Mouse (Mus musculus): ENCODE results near the gene Tcp11x2. TPM values are rescaled to one million over a fixed set of nuclear protein-coding genes. Genes with fewer than 3 reads are reported as not detected.

Tcp11x2 gene
- total RNA-seq (2018; cell fraction: chromatin; rRNA removed) = not detected
- under 1 TPM in 1 of 26 experiments, not detected in 25; 0.11 TPM for total RNA-seq (2018; cell fraction: cytosol; rRNA removed)
- not detected for total RNA-seq (2018; cell fraction: nucleus; rRNA removed)
- not detected in 3 replicates for polyA plus RNA-seq (2018)

DNA sequence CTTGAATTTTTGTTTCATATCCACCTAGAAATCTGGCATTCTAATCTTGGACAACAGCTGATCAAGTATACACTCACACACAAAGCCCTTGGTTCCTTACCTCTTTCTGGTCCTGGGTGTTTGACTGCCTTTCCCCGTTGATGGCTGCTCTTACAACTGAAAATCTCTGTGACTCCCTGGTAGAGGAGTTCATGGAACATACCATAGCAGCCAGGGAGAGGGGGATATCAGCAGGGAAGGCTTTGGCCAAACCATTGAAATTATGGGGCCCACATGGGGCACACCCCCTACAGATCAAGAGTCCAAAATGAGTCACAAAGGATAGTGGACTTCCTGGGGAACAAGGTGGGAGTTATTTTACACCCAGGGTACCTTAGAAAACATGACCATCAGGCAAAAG is at the start of gene Tcp11x2:
Gene Tcp11x2, minus strand, starts transcription at position 158 of the 400 bp plus-strand sequence.
- Histone ChIP-seq H3K4me3 (ENCODE audit: inconsistent target) (no peak within 1 kb of the TSS), H3K79me2 (ENCODE audit: inconsistent target) (no peaks in the 10 kb centered on the region), H3K36me3 (ENCODE audit: inconsistent target) (no peaks in the 10 kb centered on the region), H3K27ac (no peak within 1 kb of the TSS)
- WGBS (ENCODE audit: missing documents) = no CpG with 5 or more reads among the region's 1 CpGs

GRCm38 (mm10) chrX:135743056-135743355 is 49.4 kb upstream of the Tcp11x2 start:
- WGBS (ENCODE audit: missing documents) = 24% methylated on average over 6 of the region's 7 CpGs
- H3K4me3 ChIP-seq (ENCODE audit: inconsistent target) = peak overlapping the region; percentile 83
- peaks cover 11% of the 10 kb centered on the region; the same call in 1 of the 2 replicates for H3K79me2 ChIP-seq (ENCODE audit: inconsistent target)
- H3K27ac ChIP-seq = peak overlapping the region; percentile 22
- no peaks in the 10 kb centered on the region for H3K36me3 ChIP-seq (ENCODE audit: inconsistent target)

GRCm38 (mm10) chrX:135742304-135743055 is 48.9 kb upstream of the Tcp11x2 start, which contains the start of the genes Armcx5 and Gprasp1:
Gene Armcx5 (plus strand): TSS chrX:135742733.
Gene Gprasp1 (plus strand): TSS chrX:135742733.
- 19% methylated on average over 46 of the region's 48 CpGs for WGBS (ENCODE audit: missing documents)
- Histone ChIP-seq H3K4me3 (ENCODE audit: inconsistent target) (peak within 1 kb of the TSS; percentile 83), H3K79me2 (ENCODE audit: inconsistent target) (peaks cover 11% of the 10 kb centered on the region; the same call in 1 of the 2 replicates), H3K27ac (peak within 1 kb of the TSS; percentile 22), H3K36me3 (ENCODE audit: inconsistent target) (no peaks in the 10 kb centered on the region)

- no CpG with 5 or more reads among the region's 2 CpGs for WGBS (ENCODE audit: missing documents)
- Histone ChIP-seq H3K27ac (no peak overlapping the region), H3K4me3 (ENCODE audit: inconsistent target) (no peak overlapping the region), H3K79me2 (ENCODE audit: inconsistent target) (peaks cover 11% of the 10 kb centered on the region; the same call in 1 of the 2 replicates), H3K36me3 (ENCODE audit: inconsistent target) (no peaks in the 10 kb centered on the region)
Observed at GRCm38 (mm10) chrX:135738730-135739520, 45.3 kb upstream of the Tcp11x2 start.

DNA sequence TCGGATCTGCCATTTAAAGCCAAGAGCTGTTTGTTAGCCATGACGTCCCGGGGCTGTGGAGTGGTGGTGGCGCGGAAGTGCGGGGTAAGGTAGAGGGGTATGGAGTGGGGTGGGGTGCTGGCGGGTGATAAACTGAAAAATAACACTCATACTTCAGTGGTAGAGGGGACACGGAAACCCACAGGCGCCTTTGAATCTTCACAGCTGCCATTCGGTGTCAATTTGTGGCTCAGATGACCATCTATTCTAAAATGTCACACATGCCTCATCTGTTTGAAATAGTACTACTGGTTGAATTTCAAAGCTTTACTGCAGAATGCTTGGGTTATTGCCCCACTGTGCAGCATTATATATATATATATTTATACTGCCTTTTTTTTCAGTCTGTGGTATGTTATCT is 31.6 kb upstream of the Tcp11x2 start, which contains the start of gene Tmsb15a:
Gene Tmsb15a, minus strand, starts transcription at position 101 of the 400 bp plus-strand sequence.
- no peaks in the 10 kb centered on the region for H3K36me3 ChIP-seq (ENCODE audit: inconsistent target)
- WGBS (ENCODE audit: missing documents) = 90% methylated on average over 5 of the region's 10 CpGs
- H3K4me3 ChIP-seq (ENCODE audit: inconsistent target) = no peak within 1 kb of the TSS
- no peak within 1 kb of the TSS for H3K27ac ChIP-seq
- no peaks in the 10 kb centered on the region for H3K79me2 ChIP-seq (ENCODE audit: inconsistent target)

GRCm38 (mm10) chrX:135712845-135713244 is 19.3 kb upstream of the Tcp11x2 start:
- H3K27ac ChIP-seq = no peak overlapping the region
- H3K36me3 ChIP-seq (ENCODE audit: inconsistent target) = no peaks in the 10 kb centered on the region
- H3K79me2 ChIP-seq (ENCODE audit: inconsistent target) = no peaks in the 10 kb centered on the region
- H3K4me3 ChIP-seq (ENCODE audit: inconsistent target) = no peak overlapping the region
- 67% methylated on average over 2 of the region's 2 CpGs for WGBS (ENCODE audit: missing documents)

DNA sequence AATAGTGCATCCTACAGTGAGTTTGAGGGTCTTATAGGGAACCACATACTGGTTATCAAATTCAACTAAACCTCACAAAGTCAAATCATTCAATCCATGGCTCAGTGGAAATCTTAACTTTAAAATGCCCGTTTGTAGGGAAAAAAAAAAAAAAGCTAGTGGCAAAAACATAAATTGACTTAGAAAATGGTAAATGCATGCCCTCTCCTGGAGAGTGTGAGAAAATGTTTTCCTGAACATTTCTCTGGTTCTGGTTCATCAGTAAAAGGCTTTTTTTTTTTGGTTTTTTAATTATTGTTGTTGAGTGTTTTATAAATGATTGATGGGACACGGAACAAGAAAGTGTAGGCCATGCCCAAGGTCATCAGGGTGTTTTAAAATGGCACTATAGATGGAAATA is 10.8 kb upstream of the Tcp11x2 start:
- H3K27ac ChIP-seq = no peak overlapping the region
- H3K36me3 ChIP-seq (ENCODE audit: inconsistent target) = no peaks in the 10 kb centered on the region
- 42% methylated on average over 2 of the region's 2 CpGs for WGBS (ENCODE audit: missing documents)
- no peak overlapping the region for H3K4me3 ChIP-seq (ENCODE audit: inconsistent target)
- H3K79me2 ChIP-seq (ENCODE audit: inconsistent target) = no peaks in the 10 kb centered on the region

DNA sequence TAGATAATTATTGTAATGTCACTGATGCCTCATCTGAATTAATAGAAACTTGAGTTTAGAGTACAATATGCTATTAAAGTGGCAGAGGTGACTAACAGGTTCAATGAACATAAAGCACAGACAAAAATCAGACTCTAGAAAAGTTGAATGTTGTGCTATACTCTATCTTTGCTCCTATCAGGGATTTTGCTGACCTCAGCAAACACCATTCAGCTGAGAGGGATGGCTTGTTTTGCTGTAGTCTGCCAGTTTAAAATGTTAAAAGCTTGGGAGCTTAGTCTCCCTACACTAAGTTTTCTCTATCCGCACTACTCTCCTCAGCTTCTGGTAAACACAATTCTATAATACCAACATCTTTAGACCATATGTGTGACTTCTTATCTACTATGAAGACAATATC is 9.5 kb upstream of the Tcp11x2 start:
- 100% methylated on average over 1 of the region's 1 CpGs for WGBS (ENCODE audit: missing documents)
- Histone ChIP-seq H3K4me3 (ENCODE audit: inconsistent target) (no peak overlapping the region), H3K36me3 (ENCODE audit: inconsistent target) (no peaks in the 10 kb centered on the region)

DNA sequence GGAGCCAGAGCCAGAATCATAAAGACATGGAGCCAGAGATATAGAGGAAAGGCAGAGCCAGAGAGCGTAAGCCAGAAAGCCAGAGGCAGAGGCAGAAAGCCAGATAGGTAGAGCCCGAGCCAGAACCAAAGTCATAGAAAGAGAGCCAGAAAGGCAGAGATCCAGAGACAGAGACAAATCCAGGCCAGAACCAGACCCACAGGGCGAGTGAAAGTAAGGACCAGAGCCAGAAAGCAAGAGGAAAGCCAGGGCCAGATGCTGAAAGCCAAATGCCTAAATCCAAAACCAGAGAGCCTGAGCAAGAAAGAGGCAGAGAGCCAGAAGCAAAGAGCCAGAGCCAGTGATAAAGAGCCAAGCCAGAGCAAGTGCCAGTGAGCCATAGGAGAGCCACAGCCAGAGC is 5.8 kb downstream of the Tcp11x2 start:
- Histone ChIP-seq H3K36me3 (ENCODE audit: inconsistent target) (no peaks in the 10 kb centered on the region), H3K4me3 (ENCODE audit: inconsistent target) (no peak overlapping the region), H3K27ac (no peak overlapping the region), H3K79me2 (ENCODE audit: inconsistent target) (no peaks in the 10 kb centered on the region)
- 79% methylated on average over 3 of the region's 3 CpGs for WGBS (ENCODE audit: missing documents)

More for the DNA sequence above, 9.5 kb upstream of the Tcp11x2 start:
- H3K79me2 ChIP-seq (ENCODE audit: inconsistent target) = no peaks in the 10 kb centered on the region
- no peak overlapping the region for H3K27ac ChIP-seq

DNA sequence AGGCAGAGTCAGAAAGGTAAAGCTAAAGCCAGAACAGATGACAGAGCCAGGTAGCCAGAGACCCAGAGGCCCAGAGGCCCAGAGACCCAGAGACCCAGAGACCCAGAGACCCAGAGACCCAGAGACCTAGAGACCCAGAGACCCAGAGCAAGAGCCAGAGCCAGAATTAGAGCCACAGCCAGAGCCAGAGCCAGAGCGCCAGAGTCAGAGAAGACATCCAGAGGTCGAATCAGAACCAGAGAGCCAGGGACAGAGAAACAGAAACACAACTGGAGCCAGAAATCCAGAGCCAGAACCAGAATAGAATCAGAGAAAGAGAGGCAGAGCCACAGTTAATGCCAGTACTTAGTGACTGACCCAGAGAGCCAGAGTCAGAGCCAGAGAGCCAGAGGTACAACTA is 11.7 kb downstream of the Tcp11x2 start:
- no peaks in the 10 kb centered on the region for H3K79me2 ChIP-seq (ENCODE audit: inconsistent target)
- no peaks in the 10 kb centered on the region for H3K36me3 ChIP-seq (ENCODE audit: inconsistent target)
- WGBS (ENCODE audit: missing documents) = 86% methylated on average over 2 of the region's 2 CpGs
- no peak overlapping the region for H3K4me3 ChIP-seq (ENCODE audit: inconsistent target)
- H3K27ac ChIP-seq = no peak overlapping the region

DNA sequence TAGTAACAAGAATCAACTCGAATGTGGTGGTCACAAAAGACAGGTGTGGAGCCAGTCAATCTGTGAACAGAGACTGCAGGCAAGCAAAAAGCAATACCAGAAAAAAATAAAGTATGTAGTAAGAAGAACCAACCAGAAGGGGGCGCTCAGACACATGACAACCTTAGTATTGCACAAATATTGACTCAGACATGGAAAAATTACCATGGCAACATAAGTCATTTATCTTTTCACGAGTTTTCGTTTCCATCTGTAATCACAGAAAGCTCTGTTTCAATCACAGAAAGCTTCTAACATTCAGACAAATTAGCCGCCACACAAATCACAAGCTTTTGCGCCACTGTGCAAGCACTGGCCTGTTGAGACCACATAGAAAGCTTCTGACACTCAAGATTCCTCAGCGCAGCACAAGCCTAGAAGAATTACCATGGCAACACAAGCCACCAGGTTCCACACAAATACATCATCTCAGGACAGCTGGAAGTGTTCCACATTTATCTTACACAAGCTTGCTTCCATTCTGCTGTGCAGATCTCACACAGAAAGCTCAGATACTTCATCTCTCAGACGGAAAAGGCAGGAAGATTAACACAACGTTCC is 41.3 kb downstream of the Tcp11x2 start:
- H3K36me3 ChIP-seq (ENCODE audit: inconsistent target) = no peaks in the 10 kb centered on the region

GRCm38 (mm10) chrX:135627605-135628004 is 66.0 kb downstream of the Tcp11x2 start, which contains the start of gene Prame:
Gene Prame (minus strand): TSS chrX:135627705.
- Histone ChIP-seq H3K27ac (no peak within 1 kb of the TSS), H3K79me2 (ENCODE audit: inconsistent target) (no peaks in the 10 kb centered on the region), H3K36me3 (ENCODE audit: inconsistent target) (no peaks in the 10 kb centered on the region), H3K4me3 (ENCODE audit: inconsistent target) (no peak within 1 kb of the TSS)
- 89% methylated on average over 11 of the region's 11 CpGs for WGBS (ENCODE audit: missing documents)

More for the DNA sequence above, 41.3 kb downstream of the Tcp11x2 start:
- WGBS (ENCODE audit: missing documents) = 57% methylated on average over 9 of the region's 9 CpGs
- H3K79me2 ChIP-seq (ENCODE audit: inconsistent target) = no peaks in the 10 kb centered on the region
- H3K27ac ChIP-seq = no peak overlapping the region
- H3K4me3 ChIP-seq (ENCODE audit: inconsistent target) = no peak overlapping the region

Data from macrophage (primary cell).